Mouse (Mus musculus) kidney, adult 2 months (tissue): ENCODE measurements around the gene Cobll1.

ENCODE experiments used
- CTCF ChIP-seq: fragments of 200-500 bp; conservative IDR thresholded peaks from 2 replicates; pipeline ENCODE4 v1.5.1; 2011; ENCODE audit warnings: low read depth, mild to moderate bottlenecking, control low read depth, low read length, moderate library complexity, mixed read lengths; ENCODE audit not compliant: insufficient read depth, insufficient read length
- POLR2A ChIP-seq: fragments of 200-500 bp; IDR thresholded peaks from one replicate; pipeline ENCODE4 v1.6.1; 2011; ENCODE audit warnings: low read depth, low read length, control low read depth

- TF ChIP-seq CTCF: no peak
- TF ChIP-seq POLR2A: no peak
Observed at GRCm38 (mm10) chr2:65048234-65049017, 190.8 kb downstream of the Cobll1 start.
